Mouse (Mus musculus) thymus, postnatal 14 days (tissue): ENCODE data around the gene Stx1b.
"Not testable (repeated sequence)": the region's sequence is repeated elsewhere in the genome, so short reads cannot be mapped to it uniquely, and the experiment has no call there.

ENCODE experiments used
- DNase-seq: peaks from one replicate; pipeline ENCODE4 v3.0.0; 2021

Stx1b gene

DNA sequence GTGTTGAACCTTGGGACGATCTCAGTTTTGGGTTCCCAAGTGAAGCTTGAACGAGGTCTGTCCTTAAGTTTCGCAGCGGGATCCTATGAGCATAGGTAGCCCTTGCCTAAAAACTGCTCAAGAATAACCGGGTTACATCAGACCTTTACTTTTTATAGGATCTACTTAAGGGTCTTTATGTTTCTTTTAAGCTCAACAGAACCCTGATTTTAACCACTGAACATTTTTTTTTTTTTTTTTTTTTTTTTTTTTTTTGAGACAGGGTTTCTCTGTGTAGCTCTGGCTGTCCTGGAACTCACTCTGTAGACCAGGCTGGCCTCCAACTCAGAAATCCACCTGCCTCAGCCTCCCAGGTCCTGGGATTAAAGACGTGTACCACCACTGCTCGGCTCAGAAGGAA, 48.5 kb downstream of the Stx1b start:
- not testable (repeated sequence) for DNase-seq

- peak; percentile 84 for DNase-seq
Measured at GRCm38 (mm10) chr7:127773664-127774384, 50.5 kb downstream of the Stx1b start.

DNA sequence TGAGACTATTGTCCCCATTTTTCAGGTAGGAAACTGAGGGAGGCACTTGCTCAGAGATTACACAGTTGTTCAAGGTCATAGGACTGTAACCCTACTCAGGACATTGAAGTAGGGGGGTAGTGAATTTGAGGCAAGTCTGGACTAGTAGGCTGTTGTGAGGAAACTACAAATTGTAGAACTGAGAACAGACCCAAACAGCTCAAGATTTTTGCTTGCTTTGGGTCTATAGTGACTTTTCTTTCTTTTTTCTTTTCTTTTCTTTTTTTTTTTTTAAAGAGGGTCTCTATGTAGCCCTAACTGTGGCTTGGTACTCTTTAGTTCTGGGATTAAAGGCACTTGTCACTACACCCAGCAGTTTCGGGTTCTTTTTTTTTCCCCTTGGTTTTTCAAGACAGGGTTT, 51.8 kb downstream of the Stx1b start:
- DNase-seq = no peak

- no peak for DNase-seq
Measured at GRCm38 (mm10) chr7:127772080-127772479, 52.3 kb downstream of the Stx1b start.

DNA sequence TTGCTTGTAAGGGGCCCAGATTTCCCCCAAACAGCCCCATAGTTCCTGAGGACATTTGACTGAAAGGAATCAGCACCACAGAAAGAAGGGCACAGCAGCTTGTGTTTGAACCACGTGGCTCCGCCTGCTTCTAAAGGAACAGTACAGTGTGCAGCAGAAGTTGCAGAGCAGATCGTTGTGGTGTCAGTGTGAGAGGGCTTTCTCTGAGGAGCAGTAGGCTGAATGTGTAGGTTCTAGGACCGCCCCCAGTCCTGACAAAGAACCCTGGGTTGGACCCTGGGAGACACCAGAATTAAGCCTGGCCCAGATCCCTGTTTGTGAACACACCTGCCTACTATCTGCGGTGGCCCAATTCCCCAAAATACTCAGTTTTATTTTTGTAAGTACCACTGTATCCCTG, 53.1 kb downstream of the Stx1b start:
- DNase-seq = peak; percentile 34

GRCm38 (mm10) chr7:127770039-127770905, 54.1 kb downstream of the Stx1b start:
- DNase-seq = peak; percentile 9

- DNase-seq = peak; percentile 66
Measured at GRCm38 (mm10) chr7:127769651-127770038, 54.7 kb downstream of the Stx1b start, which contains the start of gene Orai3. Orai3 (plus strand) TSS chr7:127769815.

GRCm38 (mm10) chr7:127768997-127769593, 55.3 kb downstream of the Stx1b start:
- peak; percentile 59 for DNase-seq

DNA sequence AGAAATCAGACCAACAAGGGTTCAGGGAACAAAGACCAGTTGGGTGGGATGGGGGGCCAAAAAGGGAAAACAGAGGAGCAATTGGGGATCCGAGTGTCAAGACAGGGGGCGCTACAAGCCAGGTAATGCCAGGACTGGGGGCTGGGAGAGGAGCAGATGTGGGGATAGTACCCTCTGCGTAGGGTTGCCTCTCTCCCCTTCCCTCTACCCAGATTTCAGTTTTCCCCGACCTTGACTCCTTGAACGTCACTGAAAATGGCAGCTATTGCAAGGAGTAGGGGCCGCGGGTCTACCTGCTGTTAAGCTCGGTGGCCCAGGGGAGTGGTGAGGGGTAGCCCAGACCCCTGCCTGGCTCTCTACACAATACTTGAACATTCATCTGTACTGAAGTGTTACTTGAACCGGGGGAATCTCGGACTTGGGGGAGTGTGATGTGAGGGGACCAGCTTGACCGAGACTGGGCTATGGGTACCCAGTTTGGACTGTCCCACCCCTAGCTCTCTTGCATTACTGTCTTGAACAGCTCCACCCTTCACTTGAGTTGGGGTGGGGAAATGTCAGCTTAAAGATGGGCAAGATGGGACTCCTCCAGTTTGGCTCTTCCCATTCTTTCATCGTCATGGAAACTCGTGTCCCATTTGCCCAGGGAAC, 55.9 kb downstream of the Stx1b start:
- peak; percentile 57 for DNase-seq

DNA sequence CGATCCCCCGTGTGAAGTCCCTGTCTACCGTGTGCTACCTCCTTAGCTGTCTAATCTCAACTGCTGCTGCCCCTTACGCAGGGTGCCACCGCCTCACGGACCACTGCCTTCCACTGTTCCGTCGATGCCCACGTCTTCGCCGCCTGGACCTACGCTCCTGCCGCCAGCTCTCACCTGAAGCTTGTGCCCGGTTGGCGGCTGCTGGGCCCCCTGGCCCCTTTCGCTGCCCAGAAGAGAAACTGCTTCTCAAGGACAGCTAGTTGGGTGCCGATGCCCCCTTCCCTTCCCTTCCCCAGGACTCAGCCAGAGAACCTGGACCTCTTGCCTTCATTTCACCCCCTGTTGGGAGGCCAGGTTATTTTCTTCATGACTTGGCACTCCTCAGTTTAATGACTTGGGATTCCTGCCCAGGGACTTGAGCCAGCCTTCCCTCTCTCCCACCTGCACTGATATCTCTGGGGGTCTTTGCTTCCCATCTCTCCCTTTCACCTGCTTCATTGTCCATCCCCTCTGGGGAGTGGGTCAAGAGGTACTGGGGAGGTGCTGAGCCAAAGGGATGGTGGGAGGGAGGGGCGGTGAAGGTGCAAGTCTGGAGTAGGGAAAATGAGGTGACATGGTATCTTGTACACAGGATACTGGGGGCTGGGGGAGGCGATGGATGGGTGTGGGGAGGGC, 56.5 kb downstream of the Stx1b start:
- no peak for DNase-seq

DNA sequence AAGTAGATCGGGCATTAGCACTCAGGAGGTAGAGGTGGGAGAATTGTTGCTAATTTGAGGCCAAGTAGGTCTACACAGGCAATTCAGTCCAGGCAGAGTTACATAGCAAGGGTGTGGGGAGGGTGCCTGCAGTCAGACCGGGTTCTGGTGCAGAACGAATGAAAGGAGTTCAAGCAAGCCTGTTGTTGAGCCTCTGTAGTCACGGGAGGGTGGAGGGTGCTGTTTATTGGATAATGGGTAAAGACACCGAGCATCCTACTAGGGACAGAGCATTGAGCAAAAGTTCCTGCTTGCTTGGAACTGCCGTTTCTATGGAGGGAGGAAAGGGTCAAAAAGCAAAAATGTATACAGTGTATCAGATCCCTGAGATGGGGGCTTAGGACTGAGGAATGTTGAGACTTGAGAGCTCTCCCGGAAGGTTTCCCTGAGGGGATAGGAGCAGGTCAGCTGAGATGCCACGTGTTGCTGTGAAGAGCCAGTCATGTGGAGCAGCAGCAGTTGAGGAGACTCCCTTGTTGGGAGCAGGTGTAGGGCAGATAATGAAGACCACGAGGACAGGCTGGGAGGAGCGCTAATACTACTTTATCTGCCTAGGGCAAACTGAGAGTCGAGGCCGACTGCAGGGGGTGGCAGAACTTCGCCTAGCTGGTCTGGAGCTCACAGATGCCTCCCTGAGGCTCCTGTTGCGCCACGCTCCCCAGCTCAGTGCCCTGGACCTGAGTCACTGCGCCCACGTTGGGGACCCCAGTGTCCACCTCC, 57.3 kb downstream of the Stx1b start:
- DNase-seq = no peak

DNA sequence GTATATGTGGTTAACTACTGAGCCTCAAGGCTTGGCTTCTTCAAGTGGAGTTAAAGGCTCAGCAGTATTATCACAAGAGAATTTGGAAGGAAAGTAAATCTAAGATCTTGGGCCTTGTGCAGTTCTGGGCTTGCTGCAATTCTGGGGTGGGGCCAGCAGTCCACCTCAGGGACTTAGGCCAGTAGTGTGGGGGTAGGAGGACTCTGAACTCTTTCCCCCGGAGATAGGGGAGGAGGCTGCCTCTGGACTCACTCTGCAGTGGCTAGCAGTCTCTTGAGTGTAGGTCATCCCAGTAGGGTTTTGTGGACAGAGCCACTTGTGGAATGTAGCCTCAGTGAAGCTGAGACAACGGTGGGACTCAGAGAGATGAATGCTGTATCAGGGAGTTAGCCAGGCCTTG, 58.6 kb downstream of the Stx1b start:
- DNase-seq = no peak

DNA sequence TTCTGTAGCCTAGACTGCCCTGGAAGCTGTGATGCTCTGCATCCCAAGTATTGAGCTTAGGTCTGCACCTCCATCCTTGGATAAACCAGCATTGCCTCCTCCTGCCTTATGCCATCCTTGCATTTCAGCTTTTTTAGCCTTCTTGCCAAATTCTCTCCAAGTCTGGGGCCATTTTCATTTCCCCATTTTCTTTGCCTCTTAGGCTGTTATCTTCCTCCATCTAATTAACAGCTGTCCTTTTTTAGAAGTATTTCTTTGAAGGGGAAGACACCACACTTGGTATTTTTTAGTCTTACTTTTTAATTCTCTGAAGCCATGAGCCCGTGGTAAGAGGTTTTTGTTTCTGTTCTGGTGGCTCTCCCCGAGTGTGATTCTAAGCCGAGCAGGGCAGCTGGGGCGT, 60.7 kb downstream of the Stx1b start:
- DNase-seq = no peak

- DNase-seq = peak; percentile 66
Measured at GRCm38 (mm10) chr7:127761026-127761425, 63.3 kb downstream of the Stx1b start.

GRCm38 (mm10) chr7:127760478-127760877, 63.9 kb downstream of the Stx1b start:
- DNase-seq = no peak

GRCm38 (mm10) chr7:127759716-127760115, 64.6 kb downstream of the Stx1b start:
- no peak for DNase-seq
